Mouse (Mus musculus) frontal cortex, postnatal 25 days (tissue): ENCODE measurements around the gene Pkig.

Experiments used
- DNase-seq, 2 experiments: peaks; one replicate each; pipeline ENCODE4 v3.0.0; 2022; ENCODE audit warnings: low spot score in 2 of 2

Pkig gene

DNA sequence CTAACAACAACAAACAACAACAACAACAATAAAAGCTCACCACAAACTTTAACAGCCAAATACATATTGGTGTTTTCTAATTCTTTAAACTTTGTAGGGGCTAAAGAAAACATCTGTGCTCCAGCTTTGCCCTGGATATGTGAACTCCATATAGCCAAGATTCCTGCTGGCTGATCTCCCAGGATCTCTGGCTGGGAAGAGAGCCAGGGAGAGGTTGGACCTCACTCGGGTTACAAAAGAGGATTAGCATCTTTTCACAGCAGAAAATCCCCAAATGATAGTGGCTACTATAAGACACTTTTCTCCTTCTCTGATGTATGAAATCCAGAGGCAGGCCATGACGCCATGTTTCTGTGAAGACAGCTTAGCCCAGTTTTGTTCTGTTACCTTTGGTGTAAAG, 98.5 kb downstream of the Pkig start:
- no peak for DNase-seq

DNA sequence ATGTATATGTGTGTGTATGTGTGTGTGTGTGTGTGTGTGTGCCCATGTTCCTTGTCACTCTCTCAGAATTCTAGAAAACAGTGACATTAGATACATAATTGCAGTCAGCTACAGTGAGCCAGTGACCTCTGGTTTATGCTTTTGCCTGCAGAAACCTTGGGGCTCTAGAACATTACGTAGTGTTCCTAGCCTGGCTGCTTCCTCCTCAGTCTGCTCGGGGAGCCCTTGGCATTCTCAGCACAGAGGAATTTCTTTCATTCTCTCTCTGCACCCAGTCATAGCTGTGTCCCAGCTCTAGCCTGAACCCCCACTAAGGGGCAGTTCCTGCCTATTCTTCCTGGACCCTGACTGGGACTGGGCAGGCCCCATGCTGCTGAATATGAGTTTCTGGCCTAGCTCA, 100.0 kb downstream of the Pkig start:
- DNase-seq = no peak

DNA sequence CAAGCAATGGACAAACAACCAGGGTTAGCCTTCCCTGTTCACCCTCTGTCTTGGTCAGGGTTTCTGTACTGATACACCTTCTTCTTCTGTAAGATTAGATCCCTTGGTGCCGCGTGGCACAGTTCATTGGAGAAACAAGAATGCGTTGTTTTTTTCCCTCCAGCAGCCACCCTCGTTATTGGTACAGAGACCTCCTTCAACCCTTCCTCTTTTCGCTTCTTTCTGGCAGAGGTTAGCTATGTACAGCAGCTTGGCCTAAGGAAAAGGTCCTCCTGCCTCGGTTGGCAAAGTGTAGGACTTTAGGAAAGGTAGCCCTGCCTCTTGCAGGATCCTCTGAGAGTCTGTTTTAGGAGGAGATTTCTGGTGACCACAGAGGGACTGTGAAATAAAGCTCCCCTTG, 102.4 kb downstream of the Pkig start:
- no peak for DNase-seq

DNA sequence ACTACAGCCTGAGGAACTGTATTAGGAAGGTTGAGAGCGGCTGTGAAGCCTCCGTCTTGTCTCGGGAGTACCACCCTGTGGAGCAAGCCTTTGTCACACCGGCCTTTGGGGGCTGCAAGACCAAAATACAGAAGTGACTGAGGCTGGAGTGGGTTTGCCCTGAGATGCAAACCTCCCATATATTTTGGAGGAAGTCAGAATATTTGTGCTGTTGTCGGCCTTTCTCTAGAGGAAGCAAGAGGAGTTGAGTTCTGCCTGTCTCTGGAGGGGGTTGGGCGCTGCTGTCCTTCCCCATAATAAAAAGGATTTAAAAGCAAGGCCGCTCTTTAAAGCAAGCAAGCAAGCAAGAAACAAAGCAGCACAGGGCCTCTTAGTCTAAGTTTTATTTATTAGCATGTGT, 103.2 kb downstream of the Pkig start:
- no peak for DNase-seq

DNA sequence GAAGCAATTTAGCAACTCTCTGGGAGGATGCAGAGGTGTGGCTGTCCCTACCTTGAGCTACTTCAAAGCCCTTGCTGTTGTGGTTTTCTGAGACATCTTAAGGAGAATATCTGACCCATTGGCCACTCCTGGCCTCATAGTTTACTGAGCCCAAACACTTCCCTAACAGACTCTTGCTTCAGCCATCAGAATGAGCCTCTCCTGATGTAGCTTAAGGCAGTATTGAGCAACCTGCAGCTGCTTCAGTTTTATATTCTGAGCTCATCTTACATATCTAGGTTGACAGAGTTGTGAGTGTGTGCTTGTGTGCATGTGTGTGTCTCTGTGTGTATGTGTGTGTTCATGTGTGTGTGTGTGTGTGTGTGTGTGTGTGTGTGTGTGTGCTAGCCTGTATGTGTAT, 108.1 kb downstream of the Pkig start:
- DNase-seq = no peak

DNA sequence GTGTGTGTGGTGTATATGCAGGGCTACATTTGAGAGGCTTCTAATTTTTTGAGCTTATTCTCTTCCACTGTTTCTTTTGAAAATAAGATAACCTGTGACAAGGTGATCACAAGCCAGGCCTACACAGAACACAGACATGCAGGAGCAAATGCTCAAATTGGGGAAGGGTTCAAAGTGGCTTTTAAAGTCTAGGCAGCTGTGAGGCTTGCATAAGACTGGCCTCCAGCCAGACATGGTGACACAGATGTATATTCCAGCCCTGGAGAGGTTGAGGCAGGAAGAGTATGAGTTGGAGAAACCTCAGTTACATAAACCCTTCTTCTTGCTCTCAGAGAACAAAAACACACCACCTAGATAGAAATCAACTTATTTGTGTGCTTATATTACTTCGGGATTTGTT, 108.7 kb downstream of the Pkig start:
- no peak for DNase-seq

DNA sequence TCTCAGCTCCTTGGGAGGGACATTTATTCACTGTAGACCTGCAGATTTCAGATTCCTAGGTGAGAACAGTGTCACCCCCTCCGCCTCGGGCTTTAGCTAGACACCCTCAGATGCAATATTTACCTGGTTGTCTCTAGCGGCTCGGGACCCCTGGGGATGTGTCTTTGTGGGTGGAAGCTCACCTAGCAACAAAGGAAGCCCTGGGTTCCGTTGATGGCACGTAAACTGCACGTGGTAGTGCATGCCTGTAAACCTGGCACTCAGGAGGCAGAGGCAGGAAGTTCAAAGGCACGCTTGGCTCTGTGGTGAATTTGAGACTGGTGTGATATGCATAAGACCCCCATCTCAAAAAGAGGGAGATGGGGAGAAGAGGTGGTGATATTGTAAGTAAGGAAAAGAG, 112.5 kb downstream of the Pkig start:
- no peak for DNase-seq
